12 mouse cellular contexts compared by ENCODE assay signal in the genomic region with DNA sequence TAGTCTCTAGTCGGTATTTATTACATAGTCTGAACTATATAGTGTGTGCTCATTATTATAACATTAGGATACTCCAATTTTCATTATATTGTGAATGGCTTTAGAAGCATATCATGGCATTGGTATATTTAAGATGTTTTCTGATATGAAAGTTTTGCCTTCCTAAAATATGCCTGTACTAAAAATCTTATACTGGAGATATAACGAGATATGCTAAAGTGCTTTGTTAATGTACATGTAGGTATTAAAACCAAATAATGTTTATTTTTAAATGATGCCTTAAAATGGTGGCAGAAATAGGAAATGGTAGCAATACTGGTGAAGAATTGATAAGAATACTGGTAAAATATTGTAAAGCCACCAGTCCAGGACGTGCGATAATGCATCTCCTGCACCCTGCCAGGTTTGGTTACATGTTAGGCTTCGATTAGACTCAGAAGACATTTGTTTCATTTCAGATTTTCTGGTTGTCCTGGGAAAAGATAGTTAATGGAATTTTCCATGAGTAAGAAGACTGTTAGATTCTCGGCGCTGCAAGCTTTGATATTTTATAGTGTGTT. TPM values are rescaled to one million over a fixed set of nuclear protein-coding genes. Genes with fewer than 3 reads are reported as not detected.
DNase-seq lines count a peak whose midpoint lies in the region; ATAC-seq and TF ChIP-seq lines count a peak whose summit lies in the region.
"Had no signal": no experiment of that assay in that cellular context is flagged by ENCODE, and none has a peak within 500 bp of the region (broad histone marks: within the 10 kb centered on the region; RNA-seq: fewer than 3 reads in every experiment).

No protein-coding gene starts in this region.

- no peaks in the 10 kb centered on the region for H3K9me3 ChIP-seq in embryonic facial prominence, embryonic 14.5 days (ENCODE audit: control insufficient read depth, low read length)
- H3K9me3 ChIP-seq in embryonic facial prominence, embryonic 10.5 days = no peaks in the 10 kb centered on the region
- H3K9me3 ChIP-seq in hindbrain, embryonic 13.5 days = no peaks in the 10 kb centered on the region
- no peaks in the 10 kb centered on the region for H3K9me3 ChIP-seq in hindbrain, embryonic 11.5 days (ENCODE audit: control insufficient read depth, low read length)
- H3K9me3 ChIP-seq in CH12.LX (replicated peaks; ENCODE audit: low read length) = no peaks in the 10 kb centered on the region

- DNase-seq in embryonic facial prominence, embryonic 14.5 days (ENCODE audit: low spot score) = no peak
- no peak for DNase-seq in embryonic facial prominence, embryonic 10.5 days (ENCODE audit: low spot score)
- DNase-seq in hindbrain, embryonic 11.5 days (ENCODE audit: low spot score) = no peak
- no peak for DNase-seq in CH12.LX (ENCODE audit: extremely low read depth)
- DNase-seq in adrenal gland, postnatal 14 days = no peak
- DNase-seq: adrenal gland, adult 8-10 months; B cell, adult 2 months; cerebellum, adult 11 months had no signal

- ATAC-seq in embryonic facial prominence, embryonic 14.5 days (ENCODE audit: low read depth) = no peak
- ATAC-seq in hindbrain, embryonic 13.5 days (ENCODE audit: low FRiP score) = no peak
- no peak for ATAC-seq in hindbrain, embryonic 11.5 days (ENCODE audit: low FRiP score)
- peak; percentile 21 for ATAC-seq in megakaryocyte progenitor cell, adult 5-6 weeks (replicated peaks; ENCODE audit: poor library complexity)
- ATAC-seq in inflammation-experienced regulatory T-cells, adult 6 months = no peak

- H3K79me2 ChIP-seq in CH12.LX (replicated peaks; ENCODE audit: control insufficient read depth, extremely low read depth, insufficient read depth, poor library complexity, severe bottlenecking) = peaks cover 41% of the 10 kb centered on the region

- no peak overlapping the region for H3K9ac ChIP-seq in embryonic facial prominence, embryonic 14.5 days (ENCODE audit: low read depth, low read length)
- no peak overlapping the region for H3K9ac ChIP-seq in hindbrain, embryonic 13.5 days
- no peak overlapping the region for H3K9ac ChIP-seq in hindbrain, embryonic 11.5 days (ENCODE audit: low read depth, low read length)
- H3K9ac ChIP-seq in CH12.LX (ENCODE audit: insufficient read depth, low read depth) = peak overlapping the region; percentile 98

- no peak for TF ChIP-seq RAD21 in CH12.LX (IDR thresholded peaks at IDR 0.05; ENCODE audit: low read depth, low read length)

- H3K27me3 ChIP-seq in embryonic facial prominence, embryonic 14.5 days (replicated peaks; ENCODE audit: control insufficient read depth, insufficient read depth, low read length) = no peaks in the 10 kb centered on the region
- no peaks in the 10 kb centered on the region for H3K27me3 ChIP-seq in embryonic facial prominence, embryonic 10.5 days (replicated peaks; ENCODE audit: low read depth, poor library complexity, severe bottlenecking)
- no peaks in the 10 kb centered on the region for H3K27me3 ChIP-seq in hindbrain, embryonic 13.5 days
- no peaks in the 10 kb centered on the region for H3K27me3 ChIP-seq in hindbrain, embryonic 11.5 days (ENCODE audit: control insufficient read depth, insufficient read depth, low read length)
- no peaks in the 10 kb centered on the region for H3K27me3 ChIP-seq in CH12.LX (replicated peaks)
- H3K27me3 ChIP-seq: Patski had no signal

- peaks cover 28% of the 10 kb centered on the region for H3K4me1 ChIP-seq in embryonic facial prominence, embryonic 14.5 days (ENCODE audit: control insufficient read depth, insufficient read depth, low read length)
- H3K4me1 ChIP-seq in embryonic facial prominence, embryonic 10.5 days = peaks cover 18% of the 10 kb centered on the region
- peaks cover 26% of the 10 kb centered on the region for H3K4me1 ChIP-seq in hindbrain, embryonic 13.5 days (replicated peaks)
- no peaks in the 10 kb centered on the region for H3K4me1 ChIP-seq in hindbrain, embryonic 11.5 days (replicated peaks; ENCODE audit: control insufficient read depth, insufficient read depth, low read length)
- H3K4me1 ChIP-seq in CH12.LX (ENCODE audit: control insufficient read depth in 1 of 2, insufficient read depth in 2 of 2) = peaks cover 4 to 37% of the 10 kb centered on the region in 2 experiments; a peak in 3 of 4 replicates

- H3K27ac ChIP-seq in embryonic facial prominence, embryonic 14.5 days (replicated peaks; ENCODE audit: low read depth, low read length) = peak overlapping the region; percentile 72; the same call in 1 of the 2 replicates
- H3K27ac ChIP-seq in embryonic facial prominence, embryonic 10.5 days (replicated peaks) = no peak overlapping the region
- peak overlapping the region; percentile 66; the same call in 1 of the 2 replicates for H3K27ac ChIP-seq in hindbrain, embryonic 13.5 days
- no peak overlapping the region for H3K27ac ChIP-seq in hindbrain, embryonic 11.5 days (ENCODE audit: low read depth, low read length)
- no peak overlapping the region; the same call in 1 of the 2 replicates for H3K27ac ChIP-seq in CH12.LX (ENCODE audit: insufficient read depth, low read depth)

- no peak overlapping the region for H3K4me2 ChIP-seq in embryonic facial prominence, embryonic 14.5 days (ENCODE audit: low read depth, low read length)
- H3K4me2 ChIP-seq in hindbrain, embryonic 13.5 days = no peak overlapping the region
- no peak overlapping the region for H3K4me2 ChIP-seq in hindbrain, embryonic 11.5 days (replicated peaks; ENCODE audit: low read depth, low read length)
- peak overlapping the region; percentile 78 for H3K4me2 ChIP-seq in CH12.LX (ENCODE audit: insufficient read depth, low read depth, poor library complexity, severe bottlenecking)

- no peak; the same call in 1 of the 2 replicates for TF ChIP-seq POLR2A in CH12.LX (IDR thresholded peaks at IDR 0.05; ENCODE audit: low read depth, low read length)

- H3K36me3 ChIP-seq in embryonic facial prominence, embryonic 14.5 days (ENCODE audit: control insufficient read depth, insufficient read depth, low read length) = 0 out of 2 replicates have a peak, but pooled peaks cover 1% of the 10 kb centered on the region
- peaks cover under 1% of the 10 kb centered on the region for H3K36me3 ChIP-seq in embryonic facial prominence, embryonic 10.5 days (replicated peaks)
- H3K36me3 ChIP-seq in hindbrain, embryonic 13.5 days = no peaks in the 10 kb centered on the region
- no peaks in the 10 kb centered on the region for H3K36me3 ChIP-seq in hindbrain, embryonic 11.5 days (ENCODE audit: control insufficient read depth, insufficient read depth, low read length)
- H3K36me3 ChIP-seq in CH12.LX (replicated peaks in 1 of 2; ENCODE audit: control insufficient read depth in 1 of 2, insufficient read depth in 1 of 2, low read length in 1 of 2) = peaks cover 0 to 9% of the 10 kb centered on the region in 2 experiments

- TF ChIP-seq CTCF in CH12.LX (conservative IDR thresholded peaks at IDR 0.05 in 1 of 2, IDR thresholded peaks at IDR 0.05 in 1 of 2; ENCODE audit: low read depth in 2 of 2, low read length in 2 of 2) = no peak

- 0 out of 2 replicates have a peak, but pooled peaks have one; percentile 16 for TF ChIP-seq EP300 in CH12.LX (IDR thresholded peaks at IDR 0.05; ENCODE audit: low read length)

- dilution Hi-C loops in CH12.LX (cut with MboI; ENCODE audit: extremely low pct_ligation_motif_present, extremely low pct_unique_long_range_greater_than_20kb, low sequenced_read_pairs) = no loop called here

- 87% methylated on average over 7 of the region's 7 CpGs for WGBS in embryonic facial prominence, embryonic 14.5 days
- 93% methylated on average over 7 of the region's 7 CpGs for WGBS in embryonic facial prominence, embryonic 10.5 days
- 81% methylated on average over 7 of the region's 7 CpGs for WGBS in hindbrain, embryonic 13.5 days
- 92% methylated on average over 7 of the region's 7 CpGs for whole genome bisulfite sequencing in hindbrain, embryonic 11.5 days

- in situ Hi-C loops in CH12.LX (cut with MboI; ENCODE audit: low pct_ligation_motif_present, low pct_unique_long_range_greater_than_20kb, low sequenced_read_pairs) = no loop called here

- no peak overlapping the region for H3K4me3 ChIP-seq in embryonic facial prominence, embryonic 14.5 days (ENCODE audit: low read depth, low read length)
- no peak overlapping the region for H3K4me3 ChIP-seq in embryonic facial prominence, embryonic 10.5 days
- H3K4me3 ChIP-seq in hindbrain, embryonic 13.5 days = no peak overlapping the region
- no peak overlapping the region for H3K4me3 ChIP-seq in hindbrain, embryonic 11.5 days (ENCODE audit: low read depth, low read length)
- peak overlapping the region; percentile 55 to 65 (median 57) for H3K4me3 ChIP-seq in CH12.LX (replicated peaks in 1 of 3; ENCODE audit: low read depth in 2 of 3, low read length in 2 of 3, poor library complexity in 1 of 3)

TF ChIP-seq in CH12.LX, 34 proteins besides CTCF, POLR2A, EP300 and RAD21:
- TF ChIP-seq SIN3A (IDR thresholded peaks at IDR 0.05; ENCODE audit: low read length) (peak; percentile 63; the same call in 1 of the 2 replicates), ETS1 (conservative IDR thresholded peaks at IDR 0.05; ENCODE audit: low read depth, low read length) (peak; percentile 32; the same call in 1 of the 2 replicates), USF2 (conservative IDR thresholded peaks at IDR 0.05; ENCODE audit: low read depth, low read length) (no peak), CHD1 (IDR thresholded peaks at IDR 0.05; ENCODE audit: low read depth, low read length) (peak; percentile 92; the same call in 1 of the 2 replicates), ZMIZ1 (IDR thresholded peaks at IDR 0.05; ENCODE audit: low read depth, low read length) (no peak), TCF12 (IDR thresholded peaks at IDR 0.05; ENCODE audit: low read depth, low read length) (no peak), MAX (IDR thresholded peaks at IDR 0.05; ENCODE audit: low read length) (0 out of 2 replicates have a peak, but pooled peaks have one; percentile 13), BHLHE40 (IDR thresholded peaks at IDR 0.05; ENCODE audit: low read depth, low read length) (no peak)

RNA-seq across cellular contexts. Expression of a gene that starts 45.7 kb away (rescaled TPM):
- 33.5 and 33.9 TPM in 2 replicates for polyA plus RNA-seq in embryonic facial prominence, embryonic 14.5 days (2014; fragmentation: Nextera tagmentation; extraction: Ambion mirVana)
- 48.0 and 50.9 TPM in 2 replicates for polyA plus RNA-seq in embryonic facial prominence, embryonic 10.5 days (2016; fragmentation: Nextera tagmentation; extraction: Ambion mirVana)
- polyA plus RNA-seq in hindbrain, embryonic 13.5 days (2015; fragmentation: Nextera tagmentation; extraction: Ambion mirVana) = 43.3 and 43.5 TPM in 2 replicates
- polyA plus RNA-seq in hindbrain, embryonic 11.5 days (2014; fragmentation: Nextera tagmentation; extraction: Ambion mirVana) = 54.1 and 73.7 TPM in 2 replicates
- 20.4 and 35.4 TPM in 2 replicates for total RNA-seq in CH12.LX (2012; rRNA removed)
- 4.2 and 4.4 TPM in 2 replicates for total RNA-seq in CH12.LX (2014; rRNA removed)
- 29.7 and 44.8 TPM in 2 replicates for polyA plus RNA-seq in CH12.LX (2012; ENCODE audit: insufficient read length, low read depth)
- total RNA-seq in megakaryocyte progenitor cell, adult 5-6 weeks (2015) = 83.1 and 106 TPM in 2 replicates
- total RNA-seq in megakaryocyte progenitor cell, adult 5-6 weeks (2017) = 30.1 and 39.4 TPM in 2 replicates
- 10 to 100 TPM; 79.8 to 94.2 (median 91.2) TPM for polyA plus RNA-seq in inflammation-experienced regulatory T-cells, adult 6 months (2017; shearing (Covaris generic))
- 82.0 and 103 TPM in 2 replicates for total RNA-seq in adrenal gland, postnatal 14 days (2021)

Comparison
In these comparisons a context has a peak if more than half of its experiments do, and no peak if none do; other contexts are left out.
1. H3K27ac ChIP-seq: peak in embryonic facial prominence, embryonic 14.5 days (single experiment) and hindbrain, embryonic 13.5 days (single experiment); none in embryonic facial prominence, embryonic 10.5 days (single experiment), hindbrain, embryonic 11.5 days (single experiment) and CH12.LX (single experiment).
2. H3K4me3 ChIP-seq: peak in CH12.LX (3 of 3); none in embryonic facial prominence, embryonic 14.5 days (single experiment), embryonic facial prominence, embryonic 10.5 days (single experiment), hindbrain, embryonic 13.5 days (single experiment) and hindbrain, embryonic 11.5 days (single experiment).